Mouse (Mus musculus) spleen, adult 2 months (tissue): ENCODE data around the gene Emc8.

Experiments
- CTCF ChIP-seq: fragments of 200-500 bp; IDR thresholded peaks from 2 replicates; pipeline ENCODE4 v1.5.1; 2011; ENCODE audit warnings: mild to moderate bottlenecking, inconsistent platforms; ENCODE audit not compliant: insufficient read depth, insufficient read length, insufficient replicate concordance; ENCODE audit errors: extremely low read depth
- POLR2A ChIP-seq: fragments of 200-500 bp; IDR thresholded peaks from 2 replicates; pipeline ENCODE4 v1.6.1; 2011; ENCODE audit warnings: low read depth, low read length, inconsistent platforms

GRCm38 (mm10) chr8:120672626-120673229, 4.4 kb upstream of the Emc8 start:
- no peak for TF ChIP-seq POLR2A
- no peak for TF ChIP-seq CTCF
